Mouse (Mus musculus): ENCODE results near the gene Fam161b. TPM values are rescaled to one million over a fixed set of nuclear protein-coding genes. Genes with fewer than 3 reads are reported as not detected.
"Not testable (repeated sequence)": the region's sequence is repeated elsewhere in the genome, so short reads cannot be mapped to it uniquely, and the experiment has no call there.

Fam161b gene
- total RNA-seq, 1 experiment from 2014 or later, result 3.0 TPM

GRCm38 (mm10) chr12:84382369-84382768, 20.7 kb upstream of the Fam161b start:
- no peak for DNase-seq

DNA sequence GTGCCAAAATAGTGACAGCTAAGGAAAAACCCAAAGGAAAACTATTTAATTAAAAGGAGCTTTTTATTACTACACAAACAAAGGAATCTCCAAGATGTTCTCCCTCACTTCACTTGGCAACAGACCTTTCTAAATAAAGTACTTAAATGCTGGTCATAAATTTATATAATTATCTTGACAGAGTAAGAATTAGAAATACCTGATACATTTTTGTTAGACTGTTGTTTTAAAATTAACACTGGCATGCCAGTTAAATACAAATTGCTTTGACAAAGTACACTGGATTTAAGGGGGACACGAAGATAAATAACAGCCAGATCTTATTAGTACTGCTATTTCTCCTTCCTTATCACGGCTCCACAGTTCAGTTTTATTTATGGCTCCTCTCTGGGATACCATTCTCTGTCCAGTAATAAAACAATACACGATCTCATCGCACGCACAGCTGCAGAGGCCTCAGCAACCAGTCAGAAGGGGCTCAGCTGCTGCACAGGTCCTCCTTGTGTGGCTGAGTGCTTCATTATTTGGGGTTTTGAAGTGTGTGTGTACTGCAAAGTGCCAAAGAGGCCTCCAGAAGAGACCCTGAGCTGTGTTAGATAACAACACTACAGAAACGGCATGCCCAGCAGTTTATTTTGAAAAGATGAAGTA, 12.3 kb upstream of the Fam161b start:
- DNase-seq, result no peak

GRCm38 (mm10) chr12:84371647-84372046, 10.0 kb upstream of the Fam161b start:
- no peak for DNase-seq

- no peak for DNase-seq
These were observed 5.3 kb upstream of the Fam161b start for GRCm38 (mm10) chr12:84366971-84367370.

DNA sequence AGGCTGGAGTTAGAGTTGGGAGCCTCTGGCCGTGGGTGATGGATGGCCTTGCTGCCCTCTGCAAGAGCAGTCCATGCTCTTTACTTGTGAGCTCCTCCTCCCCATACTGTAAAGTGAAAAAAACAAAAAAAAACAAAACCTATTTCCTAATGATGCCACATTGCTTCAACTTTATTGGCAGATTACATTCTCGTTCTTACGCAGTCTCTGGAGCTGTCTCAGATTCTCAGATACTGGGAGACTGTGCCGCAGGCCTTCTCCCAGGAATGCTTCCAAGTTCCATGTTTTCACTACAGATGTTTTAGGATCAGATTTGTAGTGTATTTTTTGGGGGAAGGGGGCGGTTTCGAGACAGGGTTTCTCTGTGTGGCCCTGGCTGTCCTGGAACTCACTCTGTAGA, 3.5 kb upstream of the Fam161b start:
- DNase-seq, result no peak

GRCm38 (mm10) chr12:84364291-84364690, 2.7 kb upstream of the Fam161b start:
- no peak for DNase-seq

DNA sequence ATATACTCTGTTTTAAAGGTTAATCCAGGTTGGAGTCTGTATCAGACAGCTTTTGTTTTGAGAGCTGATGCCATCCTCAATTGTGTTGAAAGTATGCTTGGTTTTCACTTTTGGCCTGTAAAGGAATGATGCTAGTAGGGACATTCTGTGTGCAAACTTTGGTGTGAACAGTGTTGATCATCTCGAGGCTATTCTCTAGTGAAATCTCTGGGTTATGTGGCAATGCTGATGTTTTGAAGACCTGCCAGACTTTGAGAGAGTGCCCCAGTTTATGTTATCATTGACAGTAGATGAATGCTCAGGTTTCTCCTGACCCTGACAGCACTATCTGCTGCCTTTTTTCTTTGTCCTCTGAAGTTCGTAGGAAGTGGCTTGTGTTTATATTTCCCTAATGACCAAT, 1.2 kb upstream of the Fam161b start:
- DNase-seq, result peak; percentile 45

- DNase-seq, result not testable (repeated sequence)
These were observed 2.9 kb downstream of the Fam161b start for GRCm38 (mm10) chr12:84358699-84359098.

- peak; percentile 78 for DNase-seq
These were observed 14.4 kb downstream of the Fam161b start for GRCm38 (mm10) chr12:84347192-84347591.

DNA sequence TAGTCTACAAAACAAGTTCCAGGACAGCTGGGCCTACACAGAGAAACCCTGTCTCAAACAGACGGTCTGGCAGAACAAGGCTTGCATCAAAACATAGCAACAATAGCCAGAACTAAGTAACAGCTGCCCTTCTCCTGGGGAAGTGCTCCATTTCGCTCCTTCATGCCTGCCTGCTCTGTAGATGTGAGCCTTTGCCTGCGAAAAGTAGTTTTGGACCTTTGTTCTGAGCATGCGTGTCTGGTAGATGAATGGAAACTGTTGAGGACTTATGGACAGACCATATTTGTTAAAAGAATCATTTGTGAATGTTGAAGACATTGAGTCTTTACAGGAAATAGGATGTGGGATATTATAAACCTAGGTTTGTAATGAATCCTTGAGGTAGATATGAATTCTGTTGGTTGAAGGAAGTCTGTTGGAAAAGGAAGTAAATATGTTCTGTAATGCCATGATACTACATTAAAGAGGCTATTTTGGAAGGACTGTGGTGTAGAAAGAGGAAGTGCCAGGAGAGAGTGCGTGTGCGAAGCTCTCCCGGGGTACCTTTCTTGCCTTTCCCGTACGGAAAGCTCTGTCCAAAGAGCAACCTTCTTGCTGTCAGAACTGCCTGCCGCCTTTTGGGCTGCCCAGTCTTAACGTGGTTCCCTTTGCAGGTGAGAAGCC, 24.5 kb downstream of the Fam161b start:
- DNase-seq, result no peak

GRCm38 (mm10) chr12:84327111-84327512, 34.5 kb downstream of the Fam161b start:
- DNase-seq, result peak; percentile 27

DNA sequence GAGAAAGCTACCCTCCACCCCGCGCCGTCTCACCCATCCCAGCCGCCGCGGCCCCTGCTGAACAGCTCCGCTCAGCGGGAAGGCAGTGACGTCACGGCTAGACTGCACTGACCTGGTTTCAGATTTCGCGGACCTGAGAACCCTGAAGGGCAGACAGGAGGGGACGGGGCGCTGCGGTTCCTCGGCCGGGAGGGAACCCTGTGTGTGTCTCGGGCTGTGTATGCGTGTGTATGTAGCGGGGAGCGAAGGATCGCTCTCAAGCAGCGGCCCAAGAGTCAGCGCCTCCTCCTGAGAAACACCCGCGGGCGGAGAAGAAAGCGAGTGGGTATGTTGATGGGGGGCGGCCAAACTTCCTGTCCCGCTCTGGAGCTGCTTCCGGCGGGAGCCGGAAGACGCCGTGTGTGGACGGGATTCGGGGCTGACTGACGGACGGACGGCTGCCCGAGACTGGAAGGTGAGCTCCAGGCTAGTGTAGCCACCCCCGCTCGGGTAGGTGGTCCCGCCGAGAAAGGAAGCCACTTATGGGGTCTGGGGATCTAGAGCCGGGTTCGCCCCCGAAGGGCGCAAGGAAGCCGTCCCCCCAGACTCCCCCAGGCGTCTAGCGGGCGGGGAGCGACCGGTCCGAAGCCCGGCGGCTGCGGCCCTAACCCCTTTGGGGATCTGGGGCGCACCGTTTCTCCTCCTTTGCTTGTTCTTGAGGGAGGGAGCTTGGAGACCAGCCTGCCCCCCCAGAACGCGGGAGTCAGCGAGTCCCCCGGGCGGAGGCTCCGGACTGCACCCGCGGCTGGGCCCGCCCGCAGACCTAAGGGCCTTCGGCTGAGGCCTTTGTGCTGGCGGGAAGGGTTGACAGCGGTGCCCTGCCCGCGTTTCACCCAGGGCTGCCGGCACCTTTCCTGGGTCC, 44.7 kb downstream of the Fam161b start, which contains the start of gene Zfp410:
TSS of gene Zfp410 (plus strand) at position 132 of the 901 bp plus-strand sequence.
- DNase-seq, result peak; percentile 93

GRCm38 (mm10) chr12:84316006-84316405, 45.6 kb downstream of the Fam161b start:
- no peak for DNase-seq

DNA sequence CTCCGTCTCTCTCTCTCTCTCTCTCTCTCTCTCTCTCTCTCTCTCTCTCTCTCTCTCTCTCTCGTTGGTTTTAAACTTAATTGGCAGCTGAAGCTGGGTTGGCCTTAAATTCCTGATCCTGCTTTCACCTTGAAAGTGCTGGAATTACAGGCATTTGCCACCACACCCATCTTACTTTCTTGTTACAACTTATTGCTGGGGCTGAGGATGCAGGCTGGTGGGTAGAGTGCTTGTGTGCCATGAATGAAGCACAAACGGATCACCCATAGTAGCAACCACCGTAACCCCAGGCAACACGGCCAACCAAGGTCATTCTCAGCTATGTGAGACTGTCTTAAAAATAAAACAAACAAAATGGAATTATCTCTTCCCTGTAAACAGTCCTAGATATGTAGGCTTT, 50.3 kb downstream of the Fam161b start:
- no peak for DNase-seq

DNA sequence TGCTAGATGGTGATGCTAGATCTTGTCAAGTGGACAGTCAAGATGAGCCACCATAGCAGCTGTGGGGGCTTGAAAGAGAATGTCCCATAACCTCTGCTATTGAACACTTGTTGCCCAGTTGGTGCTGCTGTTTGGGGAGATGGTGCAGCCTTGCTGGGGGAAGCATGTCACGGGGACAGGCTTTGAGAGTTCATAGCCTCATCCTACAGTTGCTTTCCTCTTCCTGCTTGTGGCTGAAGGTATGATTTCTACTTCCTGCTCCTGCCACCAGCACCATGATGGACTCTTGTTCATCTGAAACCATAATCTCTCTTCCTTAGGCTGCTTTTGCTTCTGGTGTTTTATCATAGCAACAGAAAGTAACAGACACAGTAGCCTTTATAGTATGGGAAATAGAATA, 57.1 kb downstream of the Fam161b start:
- no peak for DNase-seq

GRCm38 (mm10) chr12:84304101-84304500, 57.5 kb downstream of the Fam161b start:
- DNase-seq, result no peak

DNA sequence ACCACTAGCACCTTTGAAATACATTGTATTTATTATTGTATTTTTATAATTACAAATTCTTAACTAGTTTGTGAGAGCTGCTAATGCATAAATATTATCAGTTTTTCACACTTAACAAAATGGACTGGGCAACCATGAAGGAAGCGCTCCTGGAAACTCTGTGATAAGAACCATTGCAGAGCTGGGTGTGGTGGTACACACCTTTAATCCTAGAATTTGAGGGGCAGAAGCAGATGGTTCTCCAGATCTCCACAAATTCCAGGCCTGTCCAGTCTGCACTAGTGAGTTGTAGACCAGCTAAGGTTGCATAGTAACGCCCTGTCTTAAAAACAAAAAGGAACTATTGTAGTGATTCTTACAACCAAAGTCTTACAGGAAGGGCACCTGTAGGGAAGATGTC, 62.4 kb downstream of the Fam161b start:
- no peak for DNase-seq

- DNase-seq, result no peak
These were observed 63.8 kb downstream of the Fam161b start for GRCm38 (mm10) chr12:84297851-84298250.

Other genes with a start within 250 kb of the Fam161b start
- gene Dnal1, start 247.5 kb downstream of the Fam161b start, total RNA-seq (2021), result 17.3 and 17.7 TPM in 2 replicates
- 0.30 and 0.44 TPM in 2 replicates for gene Pnma1, start 213.3 kb downstream of the Fam161b start, total RNA-seq (2021)
- gene Elmsan1, start 143.0 kb downstream of the Fam161b start, total RNA-seq (2021), result 18.7 and 25.7 TPM in 2 replicates
- 132 and 143 TPM in 2 replicates for gene Ptgr2, start 76.6 kb downstream of the Fam161b start, total RNA-seq (2021)
- gene Zfp410, start 45.0 kb downstream of the Fam161b start, total RNA-seq (2021), result 42.2 and 52.6 TPM in 2 replicates
- gene Coq6, start 176 bp downstream of the Fam161b start, total RNA-seq (2021), result 95.0 and 97.5 TPM in 2 replicates
- 81.4 and 86.0 TPM in 2 replicates for gene Entpd5, start 47.2 kb upstream of the Fam161b start, total RNA-seq (2021)
- gene Bbof1, start 47.2 kb upstream of the Fam161b start, total RNA-seq (2021), result 3.9 and 7.2 TPM in 2 replicates
- 17.1 and 20.8 TPM in 2 replicates for gene Rnf113a2, start 55.4 kb upstream of the Fam161b start, total RNA-seq (2021)
- gene Aldh6a1, start 89.2 kb upstream of the Fam161b start, total RNA-seq (2021), result 232 and 242 TPM in 2 replicates
- gene Lin52, start 89.6 kb upstream of the Fam161b start, total RNA-seq (2021), result 11.6 and 15.2 TPM in 2 replicates
- gene Vsx2, start 207.9 kb upstream of the Fam161b start, total RNA-seq (2021), result not detected in 2 replicates

Measured in adrenal gland, postnatal 14 days (tissue).